Mouse (Mus musculus): ENCODE data around the gene Eps8l1.

DNA sequence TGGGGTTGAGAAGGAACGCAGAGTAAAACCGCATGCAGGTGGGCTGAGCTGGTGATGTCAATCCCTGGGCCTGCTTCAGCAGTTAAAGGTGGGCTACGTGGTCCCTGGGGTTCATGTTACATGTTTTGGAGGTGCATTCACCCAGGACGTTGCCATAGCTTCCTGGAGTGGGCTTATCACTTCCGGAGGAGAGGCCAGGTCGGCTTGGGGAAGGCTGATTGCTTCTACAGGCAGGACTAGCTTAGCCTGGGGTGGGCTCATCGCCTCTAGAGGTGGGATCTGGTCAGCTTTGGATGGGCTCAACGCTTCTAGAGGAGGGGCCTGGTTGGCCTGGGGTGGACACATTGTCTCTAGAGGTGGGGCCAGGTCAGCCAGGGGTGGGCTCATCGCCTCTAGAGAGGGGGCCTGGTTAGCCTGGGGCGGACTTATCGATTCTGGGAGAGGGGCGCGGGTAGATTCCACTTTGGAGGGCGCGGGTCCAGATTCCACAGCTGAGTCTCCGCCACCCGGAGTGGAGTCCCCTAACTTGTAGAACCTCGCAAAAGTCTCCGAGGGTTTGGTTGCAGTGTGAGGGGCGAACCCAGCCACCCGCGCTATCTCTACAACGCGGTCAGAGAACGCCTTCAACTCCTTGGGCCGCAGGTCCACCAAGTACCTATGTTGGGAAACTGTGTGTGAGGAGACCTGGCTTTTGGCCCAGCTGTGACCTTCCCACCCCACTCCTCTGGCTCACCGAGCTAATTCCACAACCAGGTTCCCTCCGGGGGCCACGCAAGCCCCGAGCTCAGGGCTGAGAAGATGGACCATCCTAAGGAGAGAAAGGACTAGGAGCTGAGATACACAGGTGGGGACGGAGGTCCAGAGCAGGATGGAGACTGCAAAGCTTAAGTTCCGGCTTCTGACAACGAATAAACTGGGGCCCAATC is 63.0 kb downstream of the Eps8l1 start:
- TF ChIP-seq GATA1 (IDR thresholded peaks at IDR 0.05; ENCODE audit: low read depth, low read length) = peak; percentile 56; the same call in 1 of the 2 replicates
- TF ChIP-seq SMC3 (IDR thresholded peaks at IDR 0.05; ENCODE audit: low read depth, low read length) = no peak
- TF ChIP-seq CTCF (IDR thresholded peaks at IDR 0.05 in 2 of 3, conservative IDR thresholded peaks at IDR 0.05 in 1 of 3; ENCODE audit: control insufficient read depth in 1 of 3, insufficient read depth in 1 of 3, low read depth in 2 of 3, low read length in 3 of 3, poor library complexity in 1 of 3, severe bottlenecking in 1 of 3) = no peak
- peak in 1 of 2 experiments; percentile 51; a peak in 2 of 4 replicates for TF ChIP-seq EP300 (IDR thresholded peaks at IDR 0.05; ENCODE audit: low read depth in 1 of 2, low read length in 2 of 2)
- no peak for TF ChIP-seq MAFK (IDR thresholded peaks at IDR 0.05; ENCODE audit: borderline replicate concordance, low read depth, low read length)
- no peak for TF ChIP-seq E2F4 (IDR thresholded peaks at IDR 0.05; ENCODE audit: borderline replicate concordance, low read depth, low read length)
- peak; percentile 65 for TF ChIP-seq TAL1 (IDR thresholded peaks at IDR 0.05; ENCODE audit: low read length)
- peak; percentile 41; the same call in 1 of the 2 replicates for TF ChIP-seq TCF12 (IDR thresholded peaks at IDR 0.05; ENCODE audit: low read depth, low read length)
- no peak for TF ChIP-seq NRF1 (IDR thresholded peaks at IDR 0.05; ENCODE audit: insufficient read depth, low read depth, low read length, poor library complexity, severe bottlenecking)
- TF ChIP-seq GABPA (IDR thresholded peaks at IDR 0.05; ENCODE audit: low read depth, low read length) = no peak
- TF ChIP-seq MXI1 (IDR thresholded peaks at IDR 0.05; ENCODE audit: low read depth, low read length) = peak; percentile 44; the same call in 1 of the 2 replicates
- TF ChIP-seq POLR2A (IDR thresholded peaks at IDR 0.05; ENCODE audit: control insufficient read depth in 1 of 2, insufficient read depth in 1 of 2, low read depth in 1 of 2, low read length in 2 of 2, poor library complexity in 1 of 2) = peak in 1 of 2 experiments; percentile 62; a peak in 2 of 4 replicates

Data from MEL (cell line).